Mouse (Mus musculus): ENCODE measurements around the gene Unc13b. TPM values are rescaled to one million over a fixed set of nuclear protein-coding genes. Genes with fewer than 3 reads are reported as not detected.
A peak's percentile ranks its signal among the peaks of the same experiment; 100 is the strongest.

Gene Unc13b
- polyA plus RNA-seq, 1 experiment from 2014 or later: 10.2 TPM

DNA sequence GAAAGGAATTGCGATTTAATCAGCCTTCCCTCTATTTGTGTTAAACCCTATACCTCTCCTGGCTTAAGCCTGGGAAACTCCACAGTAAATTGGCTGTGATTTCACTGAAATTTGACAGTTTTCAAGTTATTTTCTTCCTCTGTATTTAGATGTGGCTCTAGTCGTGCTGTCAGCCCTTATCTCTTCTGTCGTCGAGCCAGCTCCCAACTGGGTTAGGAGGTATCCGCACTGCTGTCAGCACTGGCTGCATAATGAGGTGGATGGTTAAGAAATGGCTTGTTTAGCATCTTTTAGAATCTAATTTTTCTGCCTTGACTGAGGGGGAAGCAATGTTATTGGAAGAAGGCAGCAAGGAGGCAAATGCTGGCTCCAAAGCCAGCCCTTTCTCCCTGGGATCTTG, 148.2 kb downstream of the Unc13b start:
- H3K4me2 ChIP-seq (ENCODE audit: low read length): no peak overlapping the region
- 0 out of 2 replicates have a peak, but pooled peaks cover under 1% of the 10 kb centered on the region for H3K9me3 ChIP-seq (ENCODE audit: control insufficient read depth, low read length)
- no peaks in the 10 kb centered on the region; the same call in 1 of the 2 replicates for H3K4me1 ChIP-seq (replicated peaks; ENCODE audit: control insufficient read depth, insufficient read depth, low read length)
- no peaks in the 10 kb centered on the region for H3K27me3 ChIP-seq (replicated peaks; ENCODE audit: control insufficient read depth, insufficient read depth, low read length)
- no peaks in the 10 kb centered on the region for H3K36me3 ChIP-seq (ENCODE audit: control insufficient read depth, insufficient read depth, low read length)
- 71% methylated on average over 5 of the region's 5 CpGs for WGBS
- no peak for ATAC-seq (replicated peaks; ENCODE audit: low FRiP score, low TSS enrichment, low read depth)
- H3K27ac ChIP-seq (ENCODE audit: low read depth): no peak overlapping the region
- no peak overlapping the region for H3K9ac ChIP-seq (ENCODE audit: low read length)
- no peak overlapping the region for H3K4me3 ChIP-seq (ENCODE audit: low read depth, low read length)
- no peak for DNase-seq (ENCODE audit: low spot score)

DNA sequence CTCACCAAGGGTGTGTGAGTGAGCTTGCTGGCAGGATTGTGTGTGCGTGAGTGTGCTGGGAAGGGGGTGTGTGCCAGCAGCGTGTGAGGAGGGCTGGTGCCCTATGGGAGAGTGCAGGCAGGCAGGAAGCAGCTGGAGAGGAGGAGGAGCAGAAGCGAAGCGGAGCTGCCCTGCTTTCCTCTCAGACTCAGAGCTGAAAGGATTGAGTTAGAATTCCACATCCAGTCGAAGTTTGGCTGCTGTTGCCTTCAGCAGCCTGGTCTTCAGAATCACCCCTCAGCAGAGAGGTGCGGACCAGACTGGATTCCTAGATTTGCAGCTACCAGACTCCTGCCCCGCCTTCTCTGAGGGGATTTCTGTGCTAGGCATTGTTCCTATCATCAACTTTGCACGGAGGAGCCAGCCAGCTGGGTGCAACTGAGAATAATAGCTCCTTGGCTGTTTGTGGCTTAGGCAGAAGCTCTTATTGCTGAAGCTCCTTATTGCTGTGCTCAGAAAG, 150.4 kb downstream of the Unc13b start:
- DNase-seq (ENCODE audit: low spot score): peak; percentile 61
- no peaks in the 10 kb centered on the region for H3K9me3 ChIP-seq (ENCODE audit: control insufficient read depth, low read length)
- no peaks in the 10 kb centered on the region; the same call in 1 of the 2 replicates for H3K4me1 ChIP-seq (replicated peaks; ENCODE audit: control insufficient read depth, insufficient read depth, low read length)
- WGBS: 7% methylated on average over 8 of the region's 8 CpGs
- H3K4me2 ChIP-seq (ENCODE audit: low read length): peak overlapping the region; percentile 45
- H3K9ac ChIP-seq (ENCODE audit: low read length): peak overlapping the region; percentile 20
- no peaks in the 10 kb centered on the region for H3K36me3 ChIP-seq (ENCODE audit: control insufficient read depth, insufficient read depth, low read length)
- peak overlapping the region; percentile 22 for H3K4me3 ChIP-seq (ENCODE audit: low read depth, low read length)
- 0 out of 2 replicates have a peak, but pooled peaks have one; percentile 43 for ATAC-seq (replicated peaks; ENCODE audit: low FRiP score, low TSS enrichment, low read depth)
- peak overlapping the region; percentile 39; the same call in 1 of the 2 replicates for H3K27ac ChIP-seq (ENCODE audit: low read depth)
- no peaks in the 10 kb centered on the region for H3K27me3 ChIP-seq (replicated peaks; ENCODE audit: control insufficient read depth, insufficient read depth, low read length)

DNA sequence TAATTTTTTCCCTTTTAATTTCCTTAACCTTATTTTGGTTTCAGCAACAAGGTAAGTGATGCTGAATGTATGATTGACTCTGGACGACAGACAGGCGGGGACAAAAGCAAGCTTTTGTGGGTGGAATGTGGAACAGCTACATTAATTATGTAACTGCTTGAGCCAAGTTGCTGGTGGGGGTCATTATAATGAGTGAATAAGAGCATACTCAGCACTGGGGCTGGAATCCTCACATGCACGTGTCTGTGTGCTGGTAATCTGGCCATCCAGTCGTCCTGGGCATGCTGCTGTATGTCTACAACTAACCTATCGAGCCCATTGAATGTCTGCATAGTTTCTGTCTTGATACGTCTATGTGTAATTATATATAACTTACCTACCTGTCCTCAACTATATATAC, 150.9 kb downstream of the Unc13b start:
- Histone ChIP-seq H3K27ac (ENCODE audit: low read depth) (no peak overlapping the region), H3K4me1 (replicated peaks; ENCODE audit: control insufficient read depth, insufficient read depth, low read length) (no peaks in the 10 kb centered on the region; the same call in 1 of the 2 replicates), H3K9me3 (ENCODE audit: control insufficient read depth, low read length) (no peaks in the 10 kb centered on the region), H3K9ac (ENCODE audit: low read length) (peak overlapping the region; percentile 20; the same call in 1 of the 2 replicates), H3K4me3 (ENCODE audit: low read depth, low read length) (no peak overlapping the region), H3K4me2 (ENCODE audit: low read length) (peak overlapping the region; percentile 45), H3K36me3 (ENCODE audit: control insufficient read depth, insufficient read depth, low read length) (no peaks in the 10 kb centered on the region), H3K27me3 (replicated peaks; ENCODE audit: control insufficient read depth, insufficient read depth, low read length) (no peaks in the 10 kb centered on the region)
- DNase-seq (ENCODE audit: low spot score) (no peak), ATAC-seq (replicated peaks; ENCODE audit: low FRiP score, low TSS enrichment, low read depth) (no peak)
- WGBS: 54% methylated on average over 6 of the region's 6 CpGs

DNA sequence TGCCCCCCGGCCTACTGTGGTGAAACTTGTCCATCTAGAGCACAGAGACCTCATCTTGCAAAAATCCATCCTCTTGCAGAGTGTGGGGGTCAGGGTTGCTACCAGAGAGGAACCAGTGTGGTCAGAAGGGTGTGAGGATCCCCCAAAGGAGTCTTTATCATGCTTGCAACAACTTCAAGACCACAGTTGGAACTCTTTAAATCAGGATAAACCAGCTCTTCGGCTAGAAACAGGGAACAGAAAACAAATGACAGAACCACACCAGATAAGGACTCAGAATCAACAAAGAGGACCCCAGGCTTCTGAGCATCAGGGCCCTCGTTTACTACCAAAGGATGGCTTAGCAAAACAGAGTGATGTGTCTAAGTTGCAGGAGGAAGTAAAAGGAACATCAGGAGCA, 157.7 kb downstream of the Unc13b start:
- no peak for ATAC-seq (replicated peaks; ENCODE audit: low FRiP score, low TSS enrichment, low read depth)
- H3K9me3 ChIP-seq (ENCODE audit: control insufficient read depth, low read length): no peaks in the 10 kb centered on the region
- H3K9ac ChIP-seq (ENCODE audit: low read length): no peak overlapping the region
- 66% methylated on average over 3 of the region's 3 CpGs for WGBS
- no peak overlapping the region for H3K4me2 ChIP-seq (ENCODE audit: low read length)
- no peaks in the 10 kb centered on the region for H3K4me1 ChIP-seq (replicated peaks; ENCODE audit: control insufficient read depth, insufficient read depth, low read length)
- H3K27me3 ChIP-seq (replicated peaks; ENCODE audit: control insufficient read depth, insufficient read depth, low read length): no peaks in the 10 kb centered on the region
- no peak overlapping the region for H3K27ac ChIP-seq (ENCODE audit: low read depth)
- no peaks in the 10 kb centered on the region for H3K36me3 ChIP-seq (ENCODE audit: control insufficient read depth, insufficient read depth, low read length)
- no peak for DNase-seq (ENCODE audit: low spot score)
- H3K4me3 ChIP-seq (ENCODE audit: low read depth, low read length): no peak overlapping the region

DNA sequence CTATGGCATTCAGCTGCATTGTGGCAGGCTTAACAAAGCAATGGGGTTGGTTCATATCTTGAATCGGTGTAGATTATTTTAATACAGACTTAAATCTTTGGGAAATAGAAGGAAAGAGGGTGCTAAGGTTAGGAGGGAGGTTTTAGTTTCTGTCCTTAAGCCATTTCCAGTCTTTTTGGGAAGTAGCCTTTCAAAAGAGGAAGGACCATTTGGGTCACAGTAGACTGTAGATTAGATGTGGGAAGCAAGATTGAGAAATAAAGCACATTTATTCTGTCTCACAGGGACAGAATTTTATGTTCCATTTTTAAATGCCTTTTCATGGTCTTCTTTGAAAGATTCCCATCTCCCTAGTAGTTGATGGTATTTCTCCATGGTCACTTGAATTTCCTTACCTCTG, 159.2 kb downstream of the Unc13b start:
- Histone ChIP-seq H3K4me1 (replicated peaks; ENCODE audit: control insufficient read depth, insufficient read depth, low read length) (no peaks in the 10 kb centered on the region), H3K27me3 (replicated peaks; ENCODE audit: control insufficient read depth, insufficient read depth, low read length) (no peaks in the 10 kb centered on the region), H3K36me3 (ENCODE audit: control insufficient read depth, insufficient read depth, low read length) (no peaks in the 10 kb centered on the region), H3K4me2 (ENCODE audit: low read length) (no peak overlapping the region), H3K4me3 (ENCODE audit: low read depth, low read length) (no peak overlapping the region), H3K27ac (ENCODE audit: low read depth) (no peak overlapping the region), H3K9ac (ENCODE audit: low read length) (no peak overlapping the region), H3K9me3 (ENCODE audit: control insufficient read depth, low read length) (no peaks in the 10 kb centered on the region)
- DNase-seq (ENCODE audit: low spot score): no peak
- no peak for ATAC-seq (replicated peaks; ENCODE audit: low FRiP score, low TSS enrichment, low read depth)
- 100% methylated on average over 1 of the region's 1 CpGs for WGBS

DNA sequence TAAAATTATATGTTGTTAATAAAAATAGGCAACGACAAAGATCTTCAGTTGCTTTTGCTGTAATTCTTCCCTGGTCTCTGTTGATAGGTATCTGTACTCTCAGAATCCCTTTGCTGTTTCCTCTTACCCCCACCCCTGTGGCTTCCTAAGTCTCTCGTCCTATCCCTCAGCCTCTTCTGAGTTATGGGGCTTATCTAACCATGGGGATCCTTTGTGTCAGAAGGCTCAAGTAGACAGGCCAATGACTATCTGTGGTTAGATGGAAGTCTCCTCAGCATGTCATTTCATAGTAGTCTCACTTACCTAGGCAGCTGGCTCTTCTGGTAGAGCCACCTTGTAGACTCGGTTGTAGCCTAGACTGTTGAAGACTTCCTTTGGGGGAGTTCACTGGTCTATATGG, 173.1 kb downstream of the Unc13b start:
- H3K4me3 ChIP-seq (ENCODE audit: low read depth, low read length): no peak overlapping the region
- H3K27me3 ChIP-seq (replicated peaks; ENCODE audit: control insufficient read depth, insufficient read depth, low read length): no peaks in the 10 kb centered on the region
- no peak overlapping the region for H3K9ac ChIP-seq (ENCODE audit: low read length)
- H3K36me3 ChIP-seq (ENCODE audit: control insufficient read depth, insufficient read depth, low read length): no peaks in the 10 kb centered on the region
- no peak overlapping the region for H3K4me2 ChIP-seq (ENCODE audit: low read length)
- H3K27ac ChIP-seq (ENCODE audit: low read depth): no peak overlapping the region
- 92% methylated on average over 3 of the region's 3 CpGs for WGBS
- DNase-seq (ENCODE audit: low spot score) (no peak), ATAC-seq (replicated peaks; ENCODE audit: low FRiP score, low TSS enrichment, low read depth) (no peak)
- H3K9me3 ChIP-seq (ENCODE audit: control insufficient read depth, low read length): no peaks in the 10 kb centered on the region
- no peaks in the 10 kb centered on the region for H3K4me1 ChIP-seq (replicated peaks; ENCODE audit: control insufficient read depth, insufficient read depth, low read length)

DNA sequence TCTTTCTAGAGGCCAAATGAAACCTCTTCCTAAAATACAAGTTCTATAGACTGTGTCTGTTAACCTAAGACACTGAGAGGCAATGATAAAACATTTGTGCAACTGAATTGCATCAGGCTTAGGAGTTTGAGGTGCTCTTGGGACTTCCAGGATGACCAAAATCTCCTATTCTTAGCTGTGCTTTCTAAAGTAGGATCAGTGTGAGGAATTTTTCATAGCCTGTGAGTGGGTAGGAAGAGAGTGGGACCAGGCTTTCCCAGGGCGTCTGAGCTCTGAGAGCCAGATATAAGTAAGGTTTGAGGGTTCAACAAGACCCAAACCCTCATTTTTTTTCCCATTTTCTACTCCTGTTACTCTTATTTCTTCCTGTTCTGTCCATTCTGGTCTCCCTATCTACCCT, 174.2 kb downstream of the Unc13b start:
- H3K4me3 ChIP-seq (ENCODE audit: low read depth, low read length): no peak overlapping the region
- no peak overlapping the region for H3K4me2 ChIP-seq (ENCODE audit: low read length)
- H3K9me3 ChIP-seq (ENCODE audit: control insufficient read depth, low read length): no peaks in the 10 kb centered on the region
- no peak overlapping the region for H3K9ac ChIP-seq (ENCODE audit: low read length)
- 100% methylated on average over 1 of the region's 1 CpGs for WGBS
- H3K27me3 ChIP-seq (replicated peaks; ENCODE audit: control insufficient read depth, insufficient read depth, low read length): no peaks in the 10 kb centered on the region
- no peak for ATAC-seq (replicated peaks; ENCODE audit: low FRiP score, low TSS enrichment, low read depth)
- no peak for DNase-seq (ENCODE audit: low spot score)
- no peaks in the 10 kb centered on the region for H3K36me3 ChIP-seq (ENCODE audit: control insufficient read depth, insufficient read depth, low read length)
- no peaks in the 10 kb centered on the region for H3K4me1 ChIP-seq (replicated peaks; ENCODE audit: control insufficient read depth, insufficient read depth, low read length)
- H3K27ac ChIP-seq (ENCODE audit: low read depth): no peak overlapping the region

DNA sequence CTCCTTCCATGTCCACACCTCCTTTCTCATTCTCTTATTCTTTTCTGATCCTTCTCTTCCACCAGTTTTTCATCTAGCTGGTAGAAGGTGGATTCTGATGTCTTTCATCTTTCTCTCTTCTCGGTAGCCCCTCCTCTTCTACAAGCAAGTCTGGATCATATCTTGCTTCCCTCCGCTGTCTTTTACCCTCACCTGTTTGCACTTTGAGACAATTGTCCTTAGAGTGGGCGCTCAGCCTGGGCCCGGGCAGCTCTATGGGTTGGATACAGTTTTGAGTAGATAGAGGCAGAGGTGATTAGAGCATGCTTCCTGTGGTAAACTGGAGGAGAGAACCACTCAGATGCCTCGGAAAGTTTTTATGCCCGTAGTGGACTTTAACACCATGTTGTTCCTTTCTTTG, 174.7 kb downstream of the Unc13b start:
- no peaks in the 10 kb centered on the region for H3K27me3 ChIP-seq (replicated peaks; ENCODE audit: control insufficient read depth, insufficient read depth, low read length)

DNA sequence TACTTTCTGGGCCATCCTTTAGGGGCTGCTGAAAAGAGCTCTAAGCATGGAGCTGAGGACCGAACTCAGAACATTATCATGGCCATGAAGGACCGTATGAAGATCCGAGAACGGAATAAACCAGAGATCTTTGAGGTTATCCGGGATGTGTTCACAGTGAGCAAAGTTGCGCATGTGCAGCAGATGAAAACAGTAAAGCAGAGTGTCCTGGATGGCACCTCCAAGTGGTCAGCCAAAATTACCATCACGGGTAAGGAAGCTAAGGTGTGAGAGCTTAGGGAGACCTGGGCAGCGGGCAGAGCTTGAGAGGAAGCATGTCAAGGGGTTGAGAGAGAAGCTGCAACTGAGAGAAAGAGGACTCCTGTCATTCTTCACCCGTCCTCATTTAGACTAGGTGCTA, 178.1 kb downstream of the Unc13b start:
- Histone ChIP-seq H3K27me3 (replicated peaks; ENCODE audit: control insufficient read depth, insufficient read depth, low read length) (no peaks in the 10 kb centered on the region), H3K4me1 (replicated peaks; ENCODE audit: control insufficient read depth, insufficient read depth, low read length) (no peaks in the 10 kb centered on the region), H3K9me3 (ENCODE audit: control insufficient read depth, low read length) (no peaks in the 10 kb centered on the region), H3K9ac (ENCODE audit: low read length) (no peak overlapping the region), H3K4me2 (ENCODE audit: low read length) (no peak overlapping the region), H3K4me3 (ENCODE audit: low read depth, low read length) (no peak overlapping the region), H3K36me3 (ENCODE audit: control insufficient read depth, insufficient read depth, low read length) (no peaks in the 10 kb centered on the region), H3K27ac (ENCODE audit: low read depth) (no peak overlapping the region)
- DNase-seq (ENCODE audit: low spot score) (no peak), ATAC-seq (replicated peaks; ENCODE audit: low FRiP score, low TSS enrichment, low read depth) (no peak)
- 92% methylated on average over 9 of the region's 9 CpGs for WGBS

More for the DNA sequence above, 174.7 kb downstream of the Unc13b start:
- no peak overlapping the region for H3K4me3 ChIP-seq (ENCODE audit: low read depth, low read length)
- H3K4me1 ChIP-seq (replicated peaks; ENCODE audit: control insufficient read depth, insufficient read depth, low read length): no peaks in the 10 kb centered on the region
- H3K4me2 ChIP-seq (ENCODE audit: low read length): no peak overlapping the region
- 88% methylated on average over 6 of the region's 6 CpGs for WGBS
- H3K36me3 ChIP-seq (ENCODE audit: control insufficient read depth, insufficient read depth, low read length): no peaks in the 10 kb centered on the region
- H3K9me3 ChIP-seq (ENCODE audit: control insufficient read depth, low read length): no peaks in the 10 kb centered on the region
- DNase-seq (ENCODE audit: low spot score) (no peak), ATAC-seq (replicated peaks; ENCODE audit: low FRiP score, low TSS enrichment, low read depth) (no peak)
- no peak overlapping the region for H3K27ac ChIP-seq (ENCODE audit: low read depth)
- H3K9ac ChIP-seq (ENCODE audit: low read length): no peak overlapping the region

Measured in intestine, embryonic 14.5 days (tissue).